Mouse (Mus musculus) left cerebral cortex, adult 8-10 months (tissue): ENCODE measurements at regions not wholly inside any gene's neighbourhood (a gene's known extent, or its start where the extent isn't known, plus 50 kb on each side); places are given as distances from the start of the nearest gene placed in this dataset.

Source experiments
- DNase-seq, 2 experiments: peaks; one replicate each; pipeline ENCODE4 v3.0.0; 2022; ENCODE audit warnings: low spot score in 2 of 2

- no peak for DNase-seq
Observed at GRCm38 (mm10) chr17:84129204-84129603, 58.5 kb downstream of the Zfp36l2 start.

- DNase-seq: no peak
Observed at GRCm38 (mm10) chr17:84128262-84128661, 59.5 kb downstream of the Zfp36l2 start.

GRCm38 (mm10) chr17:84126168-84126567 is 61.6 kb downstream of the Zfp36l2 start:
- no peak for DNase-seq

- no peak for DNase-seq
Observed at GRCm38 (mm10) chr17:84123161-84123560, 64.6 kb downstream of the Zfp36l2 start.

- no peak for DNase-seq
Observed at GRCm38 (mm10) chr17:84122486-84123131, 65.1 kb downstream of the Zfp36l2 start.

- no peak for DNase-seq
Observed at GRCm38 (mm10) chr17:84121291-84121690, 66.5 kb downstream of the Zfp36l2 start.

- DNase-seq: no peak
Observed at GRCm38 (mm10) chr17:84119221-84120017, 68.3 kb downstream of the Zfp36l2 start.

- no peak for DNase-seq
Observed at GRCm38 (mm10) chr17:84118781-84119180, 69.0 kb downstream of the Zfp36l2 start.

- DNase-seq: no peak
Observed at GRCm38 (mm10) chr17:84118271-84118670, 69.5 kb downstream of the Zfp36l2 start.

GRCm38 (mm10) chr17:84117756-84118155 is 70.0 kb downstream of the Zfp36l2 start:
- DNase-seq: no peak

GRCm38 (mm10) chr17:84116340-84117279 is 71.1 kb downstream of the Zfp36l2 start:
- no peak for DNase-seq

- no peak for DNase-seq
Observed at GRCm38 (mm10) chr17:84115957-84116339, 71.8 kb downstream of the Zfp36l2 start.

- DNase-seq: no peak
Observed at GRCm38 (mm10) chr17:84115133-84115532, 72.6 kb downstream of the Zfp36l2 start.

GRCm38 (mm10) chr17:84114279-84114994 is 73.3 kb downstream of the Zfp36l2 start:
- no peak for DNase-seq

GRCm38 (mm10) chr17:84113608-84114278 is 74.0 kb downstream of the Zfp36l2 start:
- DNase-seq: peak; percentile 36 to 61

- DNase-seq: no peak
Observed at GRCm38 (mm10) chr17:84112411-84113031, 75.2 kb downstream of the Zfp36l2 start.

- no peak for DNase-seq
Observed at GRCm38 (mm10) chr17:84111787-84112370, 75.9 kb downstream of the Zfp36l2 start.

GRCm38 (mm10) chr17:84110945-84111344 is 76.8 kb downstream of the Zfp36l2 start:
- DNase-seq: no peak

GRCm38 (mm10) chr17:84110000-84110695 is 77.6 kb downstream of the Zfp36l2 start:
- no peak for DNase-seq
